Mouse (Mus musculus): ENCODE measurements around the gene Guk1.
"Not testable (repeated sequence)": the region's sequence is repeated elsewhere in the genome, so short reads cannot be mapped to it uniquely, and the experiment has no call there.

DNA sequence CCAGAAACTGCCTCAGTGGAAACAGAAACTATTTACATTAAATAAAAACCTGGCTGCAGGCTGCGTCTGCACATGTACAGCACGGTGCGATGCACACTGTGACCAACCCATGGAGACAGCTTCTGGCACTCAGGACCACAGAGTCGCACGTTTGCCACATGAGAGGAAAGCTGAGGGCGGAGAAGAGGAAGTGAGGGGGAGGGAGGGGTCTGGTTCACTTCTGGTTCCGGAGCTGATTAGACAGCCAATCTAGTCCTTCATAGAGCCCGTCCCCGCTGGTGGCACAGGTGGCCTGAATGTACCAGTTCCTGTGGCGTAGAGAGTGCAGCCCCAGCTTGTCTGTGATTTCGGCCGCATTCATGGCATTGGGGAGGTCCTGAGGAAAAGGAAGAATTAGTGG lies 20.3 kb upstream of the Guk1 start:
- not testable (repeated sequence) for TF ChIP-seq CTCF, EP300 (IDR thresholded peaks at IDR 0.05; ENCODE audit: low read depth)

Data from liver, embryonic 14.5 days (tissue).